Mouse (Mus musculus): ENCODE results near the gene Zar1l. TPM values are rescaled to one million over a fixed set of nuclear protein-coding genes. Genes with fewer than 3 reads are reported as not detected.

Gene Zar1l
- polyA plus RNA-seq, 1 experiment, result 0.12 TPM

- TF ChIP-seq CTCF (IDR thresholded peaks at IDR 0.05; ENCODE audit: control insufficient read depth, insufficient read depth, insufficient replicate concordance, low read depth, low read length) (no peak), POLR2A (IDR thresholded peaks at IDR 0.05; ENCODE audit: control insufficient read depth, low read depth, low read length) (no peak)
- H3K4me1 ChIP-seq (ENCODE audit: control insufficient read depth, insufficient read depth, low read length), result no peaks in the 10 kb centered on the region
- H3K27me3 ChIP-seq (ENCODE audit: control insufficient read depth, insufficient read depth, low read length), result no peaks in the 10 kb centered on the region
- peaks cover 3% of the 10 kb centered on the region for H3K36me3 ChIP-seq (ENCODE audit: control insufficient read depth, insufficient read depth, low read length)
- peak overlapping the region; percentile 32; the same call in 1 of the 2 replicates for H3K27ac ChIP-seq (ENCODE audit: control insufficient read depth, insufficient read depth, low read depth, low read length)
- no peak overlapping the region for H3K4me3 ChIP-seq (ENCODE audit: control insufficient read depth, low read depth, low read length)
Observed at GRCm38 (mm10) chr5:150559519-150560103, 41.6 kb upstream of the Zar1l start.

GRCm38 (mm10) chr5:150551637-150552036 lies 33.7 kb upstream of the Zar1l start:
- TF ChIP-seq CTCF (IDR thresholded peaks at IDR 0.05; ENCODE audit: control insufficient read depth, insufficient read depth, insufficient replicate concordance, low read depth, low read length) (no peak), POLR2A (IDR thresholded peaks at IDR 0.05; ENCODE audit: control insufficient read depth, low read depth, low read length) (no peak)
- no peak overlapping the region for H3K27ac ChIP-seq (ENCODE audit: control insufficient read depth, insufficient read depth, low read depth, low read length)
- no peak overlapping the region for H3K4me3 ChIP-seq (ENCODE audit: control insufficient read depth, low read depth, low read length)
- H3K4me1 ChIP-seq (ENCODE audit: control insufficient read depth, insufficient read depth, low read length), result no peaks in the 10 kb centered on the region
- H3K27me3 ChIP-seq (ENCODE audit: control insufficient read depth, insufficient read depth, low read length), result no peaks in the 10 kb centered on the region
- peaks cover 5% of the 10 kb centered on the region for H3K36me3 ChIP-seq (ENCODE audit: control insufficient read depth, insufficient read depth, low read length)

GRCm38 (mm10) chr5:150543184-150543583 lies 25.2 kb upstream of the Zar1l start:
- Histone ChIP-seq H3K4me1 (ENCODE audit: control insufficient read depth, insufficient read depth, low read length) (no peaks in the 10 kb centered on the region), H3K36me3 (ENCODE audit: control insufficient read depth, insufficient read depth, low read length) (peaks cover 2% of the 10 kb centered on the region; the same call in 1 of the 2 replicates)
- no peak for TF ChIP-seq POLR2A (IDR thresholded peaks at IDR 0.05; ENCODE audit: control insufficient read depth, low read depth, low read length)

GRCm38 (mm10) chr5:150541302-150541701 lies 23.3 kb upstream of the Zar1l start:
- Histone ChIP-seq H3K36me3 (ENCODE audit: control insufficient read depth, insufficient read depth, low read length) (peaks cover 4% of the 10 kb centered on the region), H3K27ac (ENCODE audit: control insufficient read depth, insufficient read depth, low read depth, low read length) (no peak overlapping the region), H3K27me3 (ENCODE audit: control insufficient read depth, insufficient read depth, low read length) (no peaks in the 10 kb centered on the region), H3K4me1 (ENCODE audit: control insufficient read depth, insufficient read depth, low read length) (no peaks in the 10 kb centered on the region), H3K4me3 (ENCODE audit: control insufficient read depth, low read depth, low read length) (no peak overlapping the region)
- no peak for TF ChIP-seq POLR2A (IDR thresholded peaks at IDR 0.05; ENCODE audit: control insufficient read depth, low read depth, low read length)
- TF ChIP-seq CTCF (IDR thresholded peaks at IDR 0.05; ENCODE audit: control insufficient read depth, insufficient read depth, insufficient replicate concordance, low read depth, low read length), result no peak

More at GRCm38 (mm10) chr5:150543184-150543583, 25.2 kb upstream of the Zar1l start:
- H3K27ac ChIP-seq (ENCODE audit: control insufficient read depth, insufficient read depth, low read depth, low read length), result no peak overlapping the region
- no peak overlapping the region for H3K4me3 ChIP-seq (ENCODE audit: control insufficient read depth, low read depth, low read length)
- no peaks in the 10 kb centered on the region for H3K27me3 ChIP-seq (ENCODE audit: control insufficient read depth, insufficient read depth, low read length)

GRCm38 (mm10) chr5:150525239-150525638 lies 7.3 kb upstream of the Zar1l start:
- Histone ChIP-seq H3K36me3 (ENCODE audit: control insufficient read depth, insufficient read depth, low read length) (no peaks in the 10 kb centered on the region; the same call in 1 of the 2 replicates), H3K4me1 (ENCODE audit: control insufficient read depth, insufficient read depth, low read length) (no peaks in the 10 kb centered on the region; the same call in 1 of the 2 replicates), H3K27me3 (ENCODE audit: control insufficient read depth, insufficient read depth, low read length) (no peaks in the 10 kb centered on the region), H3K4me3 (ENCODE audit: control insufficient read depth, low read depth, low read length) (no peak overlapping the region), H3K27ac (ENCODE audit: control insufficient read depth, insufficient read depth, low read depth, low read length) (no peak overlapping the region)
- no peak for TF ChIP-seq CTCF (IDR thresholded peaks at IDR 0.05; ENCODE audit: control insufficient read depth, insufficient read depth, insufficient replicate concordance, low read depth, low read length)
- no peak for TF ChIP-seq POLR2A (IDR thresholded peaks at IDR 0.05; ENCODE audit: control insufficient read depth, low read depth, low read length)

- Histone ChIP-seq H3K27ac (ENCODE audit: control insufficient read depth, insufficient read depth, low read depth, low read length) (peak overlapping the region; percentile 73), H3K27me3 (ENCODE audit: control insufficient read depth, insufficient read depth, low read length) (no peaks in the 10 kb centered on the region), H3K36me3 (ENCODE audit: control insufficient read depth, insufficient read depth, low read length) (no peaks in the 10 kb centered on the region; the same call in 1 of the 2 replicates), H3K4me3 (ENCODE audit: control insufficient read depth, low read depth, low read length) (peak overlapping the region; percentile 94), H3K4me1 (ENCODE audit: control insufficient read depth, insufficient read depth, low read length) (no peaks in the 10 kb centered on the region; the same call in 1 of the 2 replicates)
- TF ChIP-seq CTCF (IDR thresholded peaks at IDR 0.05; ENCODE audit: control insufficient read depth, insufficient read depth, insufficient replicate concordance, low read depth, low read length), result no peak
Observed at GRCm38 (mm10) chr5:150522867-150523234, 4.9 kb upstream of the Zar1l start.

- Histone ChIP-seq H3K27ac (ENCODE audit: control insufficient read depth, insufficient read depth, low read depth, low read length) (peak within 1 kb of the TSS; percentile 73), H3K27me3 (ENCODE audit: control insufficient read depth, insufficient read depth, low read length) (no peaks in the 10 kb centered on the region), H3K4me1 (ENCODE audit: control insufficient read depth, insufficient read depth, low read length) (no peaks in the 10 kb centered on the region; the same call in none of the 2 replicates), H3K4me3 (ENCODE audit: control insufficient read depth, low read depth, low read length) (peak within 1 kb of the TSS; percentile 94), H3K36me3 (ENCODE audit: control insufficient read depth, insufficient read depth, low read length) (no peaks in the 10 kb centered on the region; the same call in 1 of the 2 replicates)
- peak; percentile 88 for TF ChIP-seq POLR2A (IDR thresholded peaks at IDR 0.05; ENCODE audit: control insufficient read depth, low read depth, low read length)
- TF ChIP-seq CTCF (IDR thresholded peaks at IDR 0.05; ENCODE audit: control insufficient read depth, insufficient read depth, insufficient replicate concordance, low read depth, low read length), result 0 out of 2 replicates have a peak, but pooled peaks have one; percentile 3
Observed at GRCm38 (mm10) chr5:150521937-150522866, 4.2 kb upstream of the Zar1l start, which contains the start of gene Brca2. Gene Brca2, plus strand, starts transcription at chr5:150522630.

All from testis, adult 2 months (tissue).